Mouse (Mus musculus) CH12.LX (cell line): ENCODE measurements around the gene Mcf2l.

Experiments
- CTCF ChIP-seq, 2 experiments: IDR thresholded peaks in 1 of 2; conservative IDR thresholded peaks in 1 of 2; 2 replicates each; pipeline ENCODE4 v1.5.1; 2011 to 2012; ENCODE audit warnings: low read depth in 2 of 2, low read length in 2 of 2, improper control_type of control experiment in 1 of 2, inconsistent platforms in 1 of 2, mild to moderate bottlenecking in 1 of 2, moderate library complexity in 1 of 2
- EP300 ChIP-seq: IDR thresholded peaks from 2 replicates; pipeline ENCODE4 v1.6.1; 2011; ENCODE audit warnings: low read length, improper control_type of control experiment
- ETS1 ChIP-seq: conservative IDR thresholded peaks from 2 replicates; pipeline ENCODE4 v1.6.1; 2012; ENCODE audit warnings: low read depth, mild to moderate bottlenecking, inconsistent platforms, low read length, improper control_type of control experiment, moderate library complexity
- JUND ChIP-seq: conservative IDR thresholded peaks from 2 replicates; pipeline ENCODE4 v1.6.1; 2011; ENCODE audit warnings: low read depth, low read length, improper control_type of control experiment
- KAT2A ChIP-seq: IDR thresholded peaks from 2 replicates; pipeline ENCODE4 v1.6.1; 2012; ENCODE audit warnings: low read length, improper control_type of control experiment, inconsistent platforms; ENCODE audit not compliant: insufficient replicate concordance
- MEF2A ChIP-seq: IDR thresholded peaks from 2 replicates; pipeline ENCODE4 v1.6.1; 2014; ENCODE audit warnings: low read depth, mild to moderate bottlenecking, inconsistent platforms, low read length, improper control_type of control experiment, borderline replicate concordance
- NELFE ChIP-seq: IDR thresholded peaks from 2 replicates; pipeline ENCODE4 v1.6.1; 2011; ENCODE audit warnings: low read depth, low read length, improper control_type of control experiment
- POLR2A ChIP-seq: IDR thresholded peaks from 2 replicates; pipeline ENCODE4 v1.6.1; 2011; ENCODE audit warnings: low read depth, mild to moderate bottlenecking, improper control_type of control experiment, low read length
- RAD21 ChIP-seq: IDR thresholded peaks from 2 replicates; pipeline ENCODE4 v1.6.1; 2011; ENCODE audit warnings: low read depth, mild to moderate bottlenecking, low read length, improper control_type of control experiment, moderate library complexity
- TBP ChIP-seq: conservative IDR thresholded peaks from 2 replicates; pipeline ENCODE4 v1.6.1; 2011; ENCODE audit warnings: low read depth, low read length, improper control_type of control experiment
- TCF12 ChIP-seq: IDR thresholded peaks from 2 replicates; pipeline ENCODE4 v1.6.1; 2014; ENCODE audit warnings: low read depth, mild to moderate bottlenecking, inconsistent platforms, low read length, improper control_type of control experiment
- USF2 ChIP-seq: conservative IDR thresholded peaks from 2 replicates; pipeline ENCODE4 v1.6.1; 2011; ENCODE audit warnings: low read depth, low read length, improper control_type of control experiment

GRCm38 (mm10) chr8:12824562-12824961 is 49.0 kb upstream of the Mcf2l start:
- TF ChIP-seq USF2: no peak
- no peak for TF ChIP-seq TCF12
- no peak for TF ChIP-seq EP300
- TF ChIP-seq CTCF (conservative IDR thresholded peaks at IDR 0.05 in 1 of 2, IDR thresholded peaks at IDR 0.05 in 1 of 2; ENCODE audit: low read depth in 2 of 2, low read length in 2 of 2): no peak
- no peak for TF ChIP-seq RAD21
- TF ChIP-seq NELFE: no peak
- TF ChIP-seq POLR2A: no peak
- TF ChIP-seq ETS1: no peak
- no peak for TF ChIP-seq JUND
- TF ChIP-seq TBP: no peak
- TF ChIP-seq MEF2A: no peak
- no peak for TF ChIP-seq KAT2A
